Mouse (Mus musculus): ENCODE data around the gene Postn.

Postn gene

GRCm38 (mm10) chr3:54360897-54361296, at the start of gene Postn:
TSS of gene Postn (plus strand) at chr3:54361109.
- DNase-seq (ENCODE audit: low spot score in 2 of 2), result no peak

DNA sequence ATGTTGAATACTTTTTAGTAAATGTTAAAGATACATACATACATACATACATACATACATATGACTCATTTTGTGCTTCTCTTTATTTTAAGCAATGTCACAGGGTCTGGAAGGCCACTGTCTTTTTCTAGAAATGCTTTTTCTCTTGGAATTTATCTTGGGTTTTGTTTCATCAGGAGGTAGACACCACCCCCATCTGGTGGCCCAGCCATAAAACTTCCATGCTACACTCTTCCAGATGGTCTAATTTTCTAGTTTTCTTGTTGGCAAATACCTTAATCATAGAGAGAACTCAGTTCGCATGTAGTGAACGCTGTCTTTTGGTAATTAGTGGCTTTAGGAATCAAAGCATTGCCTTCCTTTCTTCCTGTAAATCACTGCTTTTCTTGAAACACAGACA, 46.9 kb upstream of the Postn start:
- no peak for DNase-seq (ENCODE audit: low spot score in 2 of 2)

DNA sequence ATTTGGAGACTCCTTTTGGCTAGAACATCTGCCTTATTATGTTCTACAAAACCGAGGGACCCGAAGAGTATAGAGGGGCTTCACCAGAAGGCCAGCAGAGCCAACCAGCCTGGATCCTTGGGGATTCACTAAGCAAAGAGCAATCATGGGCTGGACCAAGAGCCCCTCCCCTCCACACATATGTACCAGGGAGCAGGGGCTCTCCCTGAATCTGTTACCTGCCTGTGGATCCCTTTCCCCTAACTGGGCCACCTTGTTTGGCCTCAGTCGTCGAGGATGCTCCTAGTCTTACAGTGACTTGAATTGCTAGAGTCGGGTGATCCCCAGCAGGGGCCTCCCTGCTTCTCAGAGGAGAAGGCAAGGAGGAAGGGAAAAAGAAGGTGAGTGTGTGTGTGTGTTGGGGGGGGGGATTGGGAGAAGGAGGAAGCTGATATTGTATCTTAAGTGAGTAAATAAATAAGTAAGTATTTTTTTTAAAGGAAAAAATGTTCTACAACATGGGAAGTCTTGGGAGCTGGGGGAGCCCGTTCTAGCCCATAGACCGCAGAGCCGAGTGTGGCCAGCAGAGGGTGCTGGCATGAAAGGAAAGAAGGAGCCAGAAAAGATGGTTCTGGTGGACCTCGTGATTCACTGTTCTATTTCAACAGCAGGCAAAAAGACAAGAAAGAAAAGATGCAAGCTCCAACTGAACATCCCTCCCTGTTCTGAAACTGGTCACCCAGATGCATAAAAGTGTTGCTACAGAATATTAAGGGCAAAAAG, 7.8 kb upstream of the Postn start:
- DNase-seq (ENCODE audit: low spot score in 2 of 2), result peak; percentile 53 to 54

DNA sequence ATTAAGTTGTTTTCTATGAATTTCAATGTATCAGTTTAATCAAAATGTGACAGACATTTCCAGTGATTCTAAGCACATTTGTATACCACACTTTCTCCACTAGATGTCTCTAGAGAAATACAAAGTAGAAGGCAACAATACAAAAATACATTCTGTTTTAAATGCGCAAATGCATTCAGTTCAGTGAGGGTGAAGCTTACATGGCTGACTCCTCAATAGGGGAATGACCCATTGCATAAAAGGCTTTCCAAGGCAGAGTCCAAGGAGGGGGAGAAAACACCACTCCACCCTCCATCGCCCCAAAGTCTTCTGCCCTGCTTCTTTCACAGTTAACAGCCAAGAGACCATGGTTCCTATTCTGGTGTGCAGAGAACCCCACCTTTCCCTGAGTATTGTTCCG, 3.3 kb upstream of the Postn start:
- DNase-seq (ENCODE audit: low spot score in 2 of 2), result no peak

DNA sequence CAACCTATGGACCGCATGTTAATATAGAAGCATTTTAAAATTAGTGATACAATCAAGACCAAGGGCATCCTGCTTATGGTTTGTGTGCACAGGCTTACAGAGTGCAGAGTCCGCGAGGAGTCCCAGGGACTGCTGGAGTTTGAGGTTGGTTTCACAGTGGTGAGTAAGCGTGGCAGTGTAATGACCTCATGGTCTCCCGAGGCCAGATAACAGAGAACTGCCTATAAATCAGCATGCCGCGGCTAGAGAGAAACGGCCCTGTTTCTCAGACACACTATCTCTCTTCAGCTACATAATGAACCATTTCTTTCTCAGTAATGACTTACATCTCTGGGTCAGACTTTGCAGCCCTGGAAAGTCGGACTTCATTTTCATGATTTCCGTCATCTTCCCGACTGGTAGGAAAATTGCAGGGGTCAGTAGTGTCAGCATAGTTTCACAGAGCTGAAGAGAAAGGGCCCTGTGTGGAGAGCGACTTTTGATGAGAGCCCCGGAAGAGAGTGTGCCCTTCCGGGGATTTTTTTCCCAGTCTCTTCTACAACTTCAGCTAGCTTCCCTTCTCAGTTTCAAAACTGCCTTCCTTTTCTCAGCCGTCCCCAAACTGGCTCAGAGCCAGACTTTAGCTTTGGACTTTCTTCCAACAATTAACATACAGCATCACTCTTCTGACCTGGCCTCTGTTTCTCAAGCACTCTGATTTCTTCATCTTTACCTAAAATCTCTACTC, 2.3 kb upstream of the Postn start:
- no peak for DNase-seq (ENCODE audit: low spot score in 2 of 2)

DNA sequence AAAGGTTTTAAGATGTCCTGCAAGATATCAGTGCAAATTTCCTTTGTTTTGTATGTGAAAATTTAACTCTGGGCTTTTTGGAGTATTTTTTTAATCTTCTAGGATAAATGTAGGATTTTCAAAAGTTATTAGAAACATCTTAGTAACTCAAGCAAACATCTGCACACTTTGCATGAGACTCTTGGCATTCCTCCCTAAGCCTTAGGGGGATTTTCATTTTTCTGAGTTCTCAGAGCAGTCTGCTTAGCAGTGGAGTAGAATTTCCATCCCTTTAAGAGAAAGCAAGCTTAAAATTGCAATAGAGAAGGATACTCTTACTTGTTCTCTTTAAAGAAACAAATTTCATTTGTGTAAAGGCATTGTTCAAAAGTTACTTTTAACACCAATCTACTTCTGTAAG, 747 bp downstream of the Postn start:
- no peak for DNase-seq (ENCODE audit: low spot score in 2 of 2)

GRCm38 (mm10) chr3:54371015-54371414, 10.1 kb downstream of the Postn start:
- DNase-seq (ENCODE audit: low spot score in 2 of 2), result no peak

DNA sequence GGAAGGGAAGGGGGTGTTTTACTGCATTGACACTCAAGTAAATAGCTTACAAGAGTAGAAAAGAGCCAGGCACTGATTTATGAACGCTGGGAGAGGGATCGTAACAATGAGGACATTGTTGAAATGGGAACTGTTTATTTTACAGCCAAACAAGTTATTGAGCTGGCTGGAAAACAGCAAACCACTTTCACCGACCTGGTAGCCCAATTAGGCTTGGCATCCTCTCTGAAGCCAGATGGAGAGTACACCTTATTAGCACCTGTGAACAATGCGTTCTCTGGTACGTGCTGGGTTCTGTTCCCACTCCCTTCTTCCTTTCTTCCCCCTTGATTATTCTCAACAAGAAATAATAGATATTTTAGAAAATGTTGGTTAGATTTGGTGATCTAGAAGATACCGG, 11.7 kb downstream of the Postn start:
- no peak for DNase-seq (ENCODE audit: low spot score in 2 of 2)

GRCm38 (mm10) chr3:54376014-54376413, 15.1 kb downstream of the Postn start:
- DNase-seq (ENCODE audit: low spot score in 2 of 2), result no peak

GRCm38 (mm10) chr3:54377647-54378046, 16.7 kb downstream of the Postn start:
- DNase-seq (ENCODE audit: low spot score in 2 of 2), result no peak

DNA sequence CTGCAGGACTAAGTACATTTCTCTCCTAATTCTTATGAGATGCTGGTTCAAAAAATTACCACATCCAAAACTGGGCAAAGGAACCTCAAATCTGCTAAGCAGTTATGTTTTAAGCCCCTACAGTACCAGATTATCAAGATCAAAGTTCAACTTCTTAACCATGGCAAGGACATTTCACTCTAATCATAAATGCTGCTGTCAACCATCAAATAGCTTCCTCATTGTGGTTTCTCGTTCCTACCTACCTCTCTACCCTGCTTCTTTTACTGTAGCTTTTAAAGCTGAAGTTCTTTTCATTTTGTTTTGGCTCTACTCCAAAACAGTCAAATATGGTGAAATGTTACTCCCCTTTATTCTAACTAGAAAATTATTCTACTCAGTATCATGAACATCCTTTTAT, 17.2 kb downstream of the Postn start:
- DNase-seq (ENCODE audit: low spot score in 2 of 2), result no peak

GRCm38 (mm10) chr3:54379981-54380380, 19.1 kb downstream of the Postn start:
- DNase-seq (ENCODE audit: low spot score in 2 of 2), result no peak

DNA sequence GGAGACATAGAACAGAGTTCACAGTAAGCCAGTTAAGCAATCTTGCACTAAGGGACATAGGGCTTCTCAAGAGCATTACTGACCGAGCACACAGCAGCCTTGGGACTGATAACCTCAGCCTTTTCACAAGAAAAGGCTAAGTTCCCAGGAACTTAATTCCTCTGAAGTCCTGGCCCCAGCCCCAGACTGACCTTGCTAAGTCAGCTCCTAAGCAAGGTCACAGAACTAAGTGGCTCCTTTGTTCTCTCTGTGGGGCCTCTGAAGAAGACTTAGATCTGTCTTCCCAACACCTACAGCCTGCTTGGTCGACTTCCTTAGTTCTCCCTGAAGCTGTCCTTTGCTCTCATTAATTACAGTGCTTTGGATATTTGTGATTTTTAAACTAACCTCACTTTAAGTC, 38.4 kb downstream of the Postn start:
- DNase-seq (ENCODE audit: low spot score in 2 of 2), result no peak

- no peak for DNase-seq (ENCODE audit: low spot score in 2 of 2)
Measured at GRCm38 (mm10) chr3:54399911-54400310, 39.0 kb downstream of the Postn start.

DNA sequence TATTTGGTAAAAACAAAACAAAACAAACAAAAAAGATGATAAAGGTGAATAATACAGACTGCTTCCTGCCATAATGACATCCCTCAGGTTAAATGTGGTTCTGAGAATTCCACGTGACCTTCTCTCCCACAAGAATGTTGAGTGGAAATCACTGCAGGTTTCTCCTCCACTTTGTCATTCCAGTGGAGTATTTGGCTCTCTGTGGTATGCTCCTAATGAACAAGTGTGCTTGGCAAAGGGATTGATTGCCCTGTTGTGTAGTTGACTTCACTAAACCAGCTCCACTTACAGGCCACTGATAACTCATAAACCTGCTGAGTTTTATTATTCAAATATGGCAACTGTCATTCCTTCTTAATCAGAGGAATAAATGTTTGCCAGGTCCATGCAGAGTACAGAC, 39.7 kb downstream of the Postn start:
- no peak for DNase-seq (ENCODE audit: low spot score in 2 of 2)

- no peak for DNase-seq (ENCODE audit: low spot score in 2 of 2)
Measured at GRCm38 (mm10) chr3:54401706-54402105, 40.8 kb downstream of the Postn start.

GRCm38 (mm10) chr3:54403791-54404190, 42.9 kb downstream of the Postn start:
- no peak for DNase-seq (ENCODE audit: low spot score in 2 of 2)

DNA sequence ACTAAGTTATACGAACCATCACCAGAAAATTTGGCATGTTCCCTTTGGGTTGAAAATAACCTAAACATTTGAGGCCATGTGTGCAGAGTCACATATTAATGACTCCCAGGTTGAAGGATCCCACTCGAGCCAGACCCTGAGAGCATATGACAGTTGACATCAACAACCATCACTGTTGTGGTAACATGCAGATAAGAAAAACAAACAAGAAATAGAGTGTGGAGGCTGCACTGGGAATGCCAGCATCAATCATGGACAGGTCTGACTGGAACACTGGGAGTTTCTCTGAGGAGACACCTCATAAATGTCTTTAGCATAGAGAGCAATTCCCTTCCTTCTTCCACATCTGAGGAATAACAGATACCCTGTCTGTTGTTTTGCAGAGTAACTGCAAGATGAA, 45.7 kb downstream of the Postn start:
- DNase-seq (ENCODE audit: low spot score in 2 of 2), result no peak

DNA sequence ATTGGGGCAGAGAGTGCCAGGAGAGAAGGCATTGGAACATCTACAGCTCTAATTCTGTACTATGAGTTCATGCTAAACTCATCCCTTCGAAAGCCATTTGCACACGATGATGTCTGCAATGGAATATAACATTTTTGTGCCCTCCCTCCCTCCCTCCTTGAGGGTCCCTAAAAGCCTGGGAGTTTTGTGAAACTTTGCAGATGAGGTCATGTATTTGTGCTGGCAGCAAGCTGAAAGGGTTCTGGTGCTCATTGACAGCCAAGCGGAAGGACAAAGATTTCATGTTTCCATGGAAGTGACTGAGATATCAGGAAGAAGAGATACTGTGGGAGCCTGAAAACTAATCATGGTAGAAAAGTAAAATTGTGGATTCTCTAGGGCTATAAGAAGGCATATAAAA, 50.1 kb downstream of the Postn start:
- no peak for DNase-seq (ENCODE audit: low spot score in 2 of 2)

- DNase-seq (ENCODE audit: low spot score in 2 of 2), result no peak
Measured at GRCm38 (mm10) chr3:54412885-54413583, 52.1 kb downstream of the Postn start.

GRCm38 (mm10) chr3:54413584-54413897, 52.6 kb downstream of the Postn start:
- DNase-seq (ENCODE audit: low spot score in 2 of 2), result no peak

DNA sequence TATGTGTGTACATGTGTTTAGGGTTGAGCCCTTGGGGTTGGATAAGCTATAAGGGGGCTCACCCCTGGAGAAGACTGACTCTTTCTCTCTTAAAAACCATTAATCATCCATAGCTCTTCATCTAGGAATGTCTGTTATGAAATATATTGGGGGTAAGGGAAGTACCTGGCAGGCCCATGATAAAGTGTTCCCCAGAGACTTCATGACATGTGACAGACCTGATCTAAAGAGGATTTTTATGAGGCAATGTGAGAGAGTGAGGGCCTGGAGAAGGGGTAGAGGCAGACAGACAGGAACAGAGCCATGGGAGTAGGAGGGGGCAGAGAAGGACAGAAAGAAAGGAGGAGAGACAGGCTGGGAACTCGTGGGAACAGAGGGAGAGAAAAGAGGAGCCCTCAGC, 53.5 kb downstream of the Postn start:
- no peak for DNase-seq (ENCODE audit: low spot score in 2 of 2)

GRCm38 (mm10) chr3:54417833-54418386, 57.0 kb downstream of the Postn start:
- DNase-seq (ENCODE audit: low spot score in 2 of 2), result no peak

Measured in right cerebral cortex, postnatal 36 days (tissue).